Mouse (Mus musculus): ENCODE data around the gene Timm22. TPM values are rescaled to one million over a fixed set of nuclear protein-coding genes. Genes with fewer than 3 reads are reported as not detected.

Timm22 gene
- polyA plus RNA-seq, 1 experiment: 10.3 TPM

DNA sequence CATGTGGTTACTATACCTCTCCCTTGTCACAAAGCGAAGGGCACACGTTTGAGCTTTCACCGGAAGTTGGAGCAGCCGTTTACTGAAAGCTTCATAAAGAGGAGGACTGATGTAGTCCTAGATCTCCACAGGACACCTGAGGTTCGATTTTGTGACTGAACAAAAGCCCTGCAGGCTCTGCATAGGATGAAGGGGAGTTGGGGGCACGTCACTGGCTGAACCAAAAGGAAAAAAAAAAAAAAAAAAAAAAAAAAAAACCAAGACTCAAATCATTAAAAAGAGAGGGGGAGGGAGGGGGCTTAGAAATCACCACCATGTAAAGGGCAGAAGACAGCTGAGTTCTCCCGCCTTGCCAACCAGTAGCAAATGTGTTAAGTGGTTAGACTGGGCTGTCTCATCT lies 18.0 kb upstream of the Timm22 start:
- TF ChIP-seq CTCF (IDR thresholded peaks at IDR 0.05; ENCODE audit: extremely low read depth, insufficient read length, insufficient replicate concordance, low read depth, low read length): no peak
- Histone ChIP-seq H3K4me1 (ENCODE audit: control insufficient read depth, insufficient read depth, insufficient read length, low read length) (no peaks in the 10 kb centered on the region), H3K27ac (ENCODE audit: insufficient read depth, low read depth, low read length) (no peak overlapping the region), H3K27me3 (ENCODE audit: control insufficient read depth, insufficient read depth, low read length) (no peaks in the 10 kb centered on the region), H3K36me3 (ENCODE audit: control insufficient read depth, insufficient read depth, low read length) (no peaks in the 10 kb centered on the region), H3K4me3 (ENCODE audit: low read depth, low read length) (no peak overlapping the region)
- WGBS: 40% methylated on average over 7 of the region's 7 CpGs

- 74% methylated on average over 7 of the region's 7 CpGs for WGBS
- no peaks in the 10 kb centered on the region for H3K36me3 ChIP-seq (ENCODE audit: control insufficient read depth, insufficient read depth, low read length)
- no peak overlapping the region for H3K27ac ChIP-seq (ENCODE audit: insufficient read depth, low read depth, low read length)
- H3K27me3 ChIP-seq (ENCODE audit: control insufficient read depth, insufficient read depth, low read length): no peaks in the 10 kb centered on the region
- H3K4me1 ChIP-seq (ENCODE audit: control insufficient read depth, insufficient read depth, insufficient read length, low read length): no peaks in the 10 kb centered on the region; the same call in 1 of the 2 replicates
- TF ChIP-seq POLR2A (IDR thresholded peaks at IDR 0.05; ENCODE audit: low read depth, low read length): no peak
- no peak for TF ChIP-seq CTCF (IDR thresholded peaks at IDR 0.05; ENCODE audit: extremely low read depth, insufficient read length, insufficient replicate concordance, low read depth, low read length)
- H3K4me3 ChIP-seq (ENCODE audit: low read depth, low read length): no peak overlapping the region
Measured at GRCm38 (mm10) chr11:76392532-76392931, 14.2 kb upstream of the Timm22 start.

- Histone ChIP-seq H3K4me1 (ENCODE audit: control insufficient read depth, insufficient read depth, insufficient read length, low read length) (no peaks in the 10 kb centered on the region; the same call in 1 of the 2 replicates), H3K4me3 (ENCODE audit: low read depth, low read length) (no peak overlapping the region), H3K36me3 (ENCODE audit: control insufficient read depth, insufficient read depth, low read length) (no peaks in the 10 kb centered on the region), H3K27ac (ENCODE audit: insufficient read depth, low read depth, low read length) (no peak overlapping the region), H3K27me3 (ENCODE audit: control insufficient read depth, insufficient read depth, low read length) (no peaks in the 10 kb centered on the region)
- 53% methylated on average over 11 of the region's 11 CpGs for WGBS
- no peak for TF ChIP-seq CTCF (IDR thresholded peaks at IDR 0.05; ENCODE audit: extremely low read depth, insufficient read length, insufficient replicate concordance, low read depth, low read length)
- no peak for TF ChIP-seq POLR2A (IDR thresholded peaks at IDR 0.05; ENCODE audit: low read depth, low read length)
Measured at GRCm38 (mm10) chr11:76392996-76393395, 13.8 kb upstream of the Timm22 start.

DNA sequence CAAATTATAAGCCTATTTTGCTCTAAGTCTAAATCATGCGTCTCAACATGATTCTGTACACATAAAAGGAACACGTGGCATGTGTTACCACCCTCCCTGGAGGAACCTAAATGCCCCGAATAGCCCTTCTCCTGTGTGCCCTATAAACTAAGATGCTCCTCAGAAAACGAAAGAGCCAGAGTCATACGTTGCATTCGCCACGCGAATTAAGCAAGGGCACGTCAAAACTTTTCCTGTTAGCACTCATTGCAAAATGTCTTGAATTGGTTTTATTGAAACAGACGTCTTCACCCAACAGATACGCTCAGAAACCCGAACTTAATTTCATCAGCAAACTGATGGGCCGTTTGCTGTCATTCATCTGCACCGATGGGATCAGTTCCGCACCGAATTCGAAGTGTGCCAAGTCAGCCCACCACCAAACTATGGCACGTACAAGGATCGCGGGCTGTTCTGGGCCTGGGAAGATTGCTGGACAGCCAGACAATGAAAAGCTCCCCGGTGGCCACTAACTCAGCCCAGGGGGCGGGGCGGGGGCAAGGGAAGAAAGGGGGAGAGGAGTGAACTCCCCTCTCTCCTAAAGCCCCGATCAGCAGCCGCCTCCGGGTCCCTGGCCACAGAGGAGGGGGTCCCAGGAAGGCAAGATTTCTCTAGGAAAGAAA lies 9.0 kb upstream of the Timm22 start:
- Histone ChIP-seq H3K27me3 (ENCODE audit: control insufficient read depth, insufficient read depth, low read length) (no peaks in the 10 kb centered on the region), H3K27ac (ENCODE audit: insufficient read depth, low read depth, low read length) (0 out of 2 replicates have a peak overlapping the region, but pooled peaks have one; percentile 3), H3K36me3 (ENCODE audit: control insufficient read depth, insufficient read depth, low read length) (no peaks in the 10 kb centered on the region), H3K4me3 (ENCODE audit: low read depth, low read length) (peak overlapping the region; percentile 70), H3K4me1 (ENCODE audit: control insufficient read depth, insufficient read depth, insufficient read length, low read length) (peaks cover 7% of the 10 kb centered on the region)
- 3% methylated on average over 26 of the region's 26 CpGs for WGBS
- no peak for TF ChIP-seq POLR2A (IDR thresholded peaks at IDR 0.05; ENCODE audit: low read depth, low read length)
- no peak for TF ChIP-seq CTCF (IDR thresholded peaks at IDR 0.05; ENCODE audit: extremely low read depth, insufficient read length, insufficient replicate concordance, low read depth, low read length)

DNA sequence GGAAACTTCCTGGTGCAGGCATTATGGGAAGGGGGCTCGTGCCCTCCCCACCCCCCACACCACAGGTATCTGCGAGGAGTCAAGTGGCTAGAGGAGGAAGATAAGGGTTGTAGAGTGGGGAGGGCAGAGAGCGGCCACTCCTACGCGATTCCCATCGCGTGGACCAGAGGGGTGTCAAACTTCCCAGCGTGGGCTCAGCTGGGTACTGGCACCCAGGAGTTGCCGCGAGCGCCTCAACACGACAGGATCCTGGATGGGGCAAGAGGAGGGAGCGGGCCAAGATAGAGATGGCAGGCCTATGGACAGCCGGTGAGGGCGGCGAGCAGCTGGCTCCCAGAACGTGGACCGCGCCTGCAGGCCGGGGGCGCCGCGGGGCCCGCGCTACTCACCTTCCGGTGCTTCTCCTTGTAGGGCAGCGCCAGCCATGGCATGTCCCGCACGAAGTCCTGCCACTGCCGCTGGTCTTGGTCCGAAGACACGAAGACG lies 8.4 kb upstream of the Timm22 start:
- Histone ChIP-seq H3K4me1 (ENCODE audit: control insufficient read depth, insufficient read depth, insufficient read length, low read length) (peaks cover 7% of the 10 kb centered on the region), H3K36me3 (ENCODE audit: control insufficient read depth, insufficient read depth, low read length) (no peaks in the 10 kb centered on the region), H3K27me3 (ENCODE audit: control insufficient read depth, insufficient read depth, low read length) (no peaks in the 10 kb centered on the region), H3K27ac (ENCODE audit: insufficient read depth, low read depth, low read length) (0 out of 2 replicates have a peak overlapping the region, but pooled peaks have one; percentile 3), H3K4me3 (ENCODE audit: low read depth, low read length) (peak overlapping the region; percentile 70)
- TF ChIP-seq POLR2A (IDR thresholded peaks at IDR 0.05; ENCODE audit: low read depth, low read length): no peak
- TF ChIP-seq CTCF (IDR thresholded peaks at IDR 0.05; ENCODE audit: extremely low read depth, insufficient read length, insufficient replicate concordance, low read depth, low read length): no peak
- under 1% methylated on average over 33 of the region's 33 CpGs for WGBS

GRCm38 (mm10) chr11:76398798-76399586 lies 7.8 kb upstream of the Timm22 start, which contains the start of gene Nxn:
Gene Nxn, minus strand, starts transcription at chr11:76399140.
- WGBS: 1% methylated on average over 64 of the region's 70 CpGs

More at GRCm38 (mm10) chr11:76398798-76399586, 7.8 kb upstream of the Timm22 start, which contains the start of gene Nxn:
- Histone ChIP-seq H3K36me3 (ENCODE audit: control insufficient read depth, insufficient read depth, low read length) (no peaks in the 10 kb centered on the region), H3K4me1 (ENCODE audit: control insufficient read depth, insufficient read depth, insufficient read length, low read length) (peaks cover 7% of the 10 kb centered on the region), H3K27me3 (ENCODE audit: control insufficient read depth, insufficient read depth, low read length) (no peaks in the 10 kb centered on the region), H3K4me3 (ENCODE audit: low read depth, low read length) (peak within 1 kb of the TSS; percentile 70), H3K27ac (ENCODE audit: insufficient read depth, low read depth, low read length) (peak within 1 kb of the TSS; percentile 40; the same call in 1 of the 2 replicates)
- TF ChIP-seq CTCF (IDR thresholded peaks at IDR 0.05; ENCODE audit: extremely low read depth, insufficient read length, insufficient replicate concordance, low read depth, low read length): no peak
- peak; percentile 14; the same call in 1 of the 2 replicates for TF ChIP-seq POLR2A (IDR thresholded peaks at IDR 0.05; ENCODE audit: low read depth, low read length)
